Mouse (Mus musculus) stomach, embryonic 15.5 days (tissue): ENCODE results near the gene Nmur1. TPM values are rescaled to one million over a fixed set of nuclear protein-coding genes. Genes with fewer than 3 reads are reported as not detected.

ENCODE experiments used
- ATAC-seq: fragments of 200-750 bp; cut with Nextera tagmentation; 2 replicates; pipeline ENCODE4 v1.8.0; 2017; ENCODE audit warnings: low read depth, moderate number of reproducible peaks, moderate TSS enrichment; ENCODE audit not compliant: insufficient read depth, low FRiP score
- H3K27ac ChIP-seq: fragments of 300-500 bp; sonication (generic); 2 replicates; pipeline ENCODE4 v1.5.1; 2015; ENCODE audit warnings: mild to moderate bottlenecking, inconsistent platforms
- H3K27me3 ChIP-seq: fragments of 300-500 bp; sonication (generic); replicated peaks from 2 replicates; pipeline ENCODE4 v1.6.1; 2015; ENCODE audit warnings: inconsistent platforms
- H3K36me3 ChIP-seq: fragments of 300-500 bp; sonication (generic); 2 replicates; pipeline ENCODE4 v1.6.1; 2015; ENCODE audit warnings: inconsistent platforms
- H3K4me1 ChIP-seq: fragments of 300-500 bp; sonication (generic); 2 replicates; pipeline ENCODE4 v1.6.1; 2015; ENCODE audit warnings: inconsistent platforms
- H3K4me2 ChIP-seq: fragments of 300-500 bp; sonication (generic); 2 replicates; pipeline ENCODE4 v1.6.1; 2015; ENCODE audit warnings: mild to moderate bottlenecking, inconsistent platforms
- H3K4me3 ChIP-seq: fragments of 300-500 bp; sonication (generic); replicated peaks from 2 replicates; pipeline ENCODE4 v1.5.1; 2015; ENCODE audit warnings: inconsistent platforms
- H3K9ac ChIP-seq: fragments of 300-500 bp; sonication (generic); 2 replicates; pipeline ENCODE4 v1.6.1; 2015; ENCODE audit warnings: inconsistent platforms
- H3K9me3 ChIP-seq: fragments of 300-500 bp; sonication (generic); 2 replicates; pipeline ENCODE4 v1.6.1; 2016; ENCODE audit warnings: inconsistent platforms
- WGBS: fragments of 180-500 bp; shearing (Covaris S2); methylation state at CpG from one replicate; pipeline ENCODE4 v1.1.7; 2015; 5-methylcytosine and 5-hydroxymethylcytosine counted together
- polyA plus RNA-seq: library from polyadenylated mRNA; unstranded; fragments of >200 nt; fragmentation: Nextera tagmentation; extraction: Ambion mirVana; gene quantifications from 2 replicates; pipeline ENCODE4 v1.2.1, GENCODE M21; 2015

Nmur1 gene
- polyA plus RNA-seq, 1 experiment from 2014 or later = not detected

DNA sequence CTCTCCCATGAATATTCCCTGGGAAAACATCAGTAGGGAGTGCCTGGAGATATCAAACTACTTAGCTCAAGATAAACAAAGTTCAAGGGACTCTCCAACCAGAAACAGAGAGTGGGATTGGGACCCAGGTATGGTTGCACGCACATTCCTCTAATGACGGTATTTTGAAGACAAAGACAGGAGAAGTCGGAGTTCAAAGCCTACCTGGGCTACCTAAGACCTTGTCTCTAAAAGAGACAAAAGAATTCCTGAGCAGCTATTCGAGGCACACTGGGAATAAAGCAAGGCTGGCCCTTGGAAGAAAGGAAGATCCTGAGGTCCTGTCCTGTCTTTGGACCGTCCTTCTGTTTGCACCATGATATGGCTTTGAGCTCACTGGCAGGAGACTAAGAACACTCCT lies 26.7 kb upstream of the Nmur1 start:
- Histone ChIP-seq H3K27me3 (no peaks in the 10 kb centered on the region), H3K36me3 (no peaks in the 10 kb centered on the region), H3K4me1 (peaks cover 12% of the 10 kb centered on the region), H3K4me2 (no peak overlapping the region), H3K27ac (no peak overlapping the region), H3K9ac (no peak overlapping the region), H3K4me3 (no peak overlapping the region), H3K9me3 (no peaks in the 10 kb centered on the region)
- 60% methylated on average over 5 of the region's 5 CpGs for WGBS
- no peak for ATAC-seq

DNA sequence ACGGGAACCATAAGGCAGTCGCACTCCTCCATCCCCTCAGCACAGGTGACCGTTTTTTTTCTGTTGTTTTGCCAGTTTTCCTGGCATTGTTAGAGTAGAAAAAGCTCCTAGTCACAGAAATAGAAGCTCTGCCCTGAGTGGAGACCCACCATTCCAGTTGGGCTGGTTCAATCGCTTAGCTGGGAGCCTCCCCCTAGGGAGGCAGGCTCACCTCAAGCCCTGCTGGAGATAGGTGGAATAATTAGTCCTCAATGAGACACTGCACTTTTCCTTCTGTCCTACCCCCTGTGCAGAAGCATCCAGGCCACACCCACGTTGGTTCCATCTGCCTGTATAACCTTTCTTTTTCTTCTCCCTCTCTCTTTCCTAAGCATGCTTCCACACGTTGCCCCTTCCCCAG lies 23.9 kb upstream of the Nmur1 start:
- Histone ChIP-seq H3K9me3 (no peaks in the 10 kb centered on the region), H3K27ac (peak overlapping the region; percentile 5; the same call in 1 of the 2 replicates), H3K9ac (no peak overlapping the region), H3K4me2 (no peak overlapping the region), H3K4me3 (no peak overlapping the region), H3K36me3 (no peaks in the 10 kb centered on the region), H3K4me1 (peaks cover 18% of the 10 kb centered on the region), H3K27me3 (no peaks in the 10 kb centered on the region)
- peak; percentile 36 for ATAC-seq
- WGBS = 47% methylated on average over 6 of the region's 6 CpGs

DNA sequence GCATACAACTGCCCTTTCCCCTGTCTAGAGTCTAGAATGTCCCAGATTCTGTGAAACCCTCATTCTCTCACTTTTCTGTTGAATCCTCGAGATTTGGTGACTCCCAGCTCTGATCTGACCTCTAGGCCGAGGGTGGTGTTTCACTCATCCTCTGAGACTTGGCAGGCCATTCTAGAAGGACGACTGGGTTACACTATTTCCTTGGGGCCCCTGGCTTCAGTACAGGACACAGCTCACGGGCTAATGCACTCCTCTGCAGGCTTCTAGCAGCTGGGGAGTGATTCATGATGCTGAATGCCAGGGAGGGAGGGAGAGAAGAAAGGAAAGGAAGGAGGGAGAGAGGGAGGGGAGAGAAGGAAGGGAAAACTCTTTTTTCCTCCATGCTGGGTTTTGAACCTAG lies 22.2 kb upstream of the Nmur1 start:
- H3K4me2 ChIP-seq = peak overlapping the region; percentile 37; the same call in 1 of the 2 replicates
- peak overlapping the region; percentile 95 for H3K27ac ChIP-seq
- H3K4me1 ChIP-seq = peaks cover 28% of the 10 kb centered on the region
- no peak overlapping the region for H3K9ac ChIP-seq
- no peaks in the 10 kb centered on the region for H3K36me3 ChIP-seq
- no peaks in the 10 kb centered on the region for H3K9me3 ChIP-seq
- 12% methylated on average over 4 of the region's 4 CpGs for WGBS
- ATAC-seq = no peak
- no peaks in the 10 kb centered on the region for H3K27me3 ChIP-seq
- H3K4me3 ChIP-seq = no peak overlapping the region

GRCm38 (mm10) chr1:86447596-86448171 lies 21.7 kb upstream of the Nmur1 start:
- Histone ChIP-seq H3K4me2 (peak overlapping the region; percentile 37), H3K36me3 (no peaks in the 10 kb centered on the region), H3K4me1 (peaks cover 29% of the 10 kb centered on the region), H3K9me3 (no peaks in the 10 kb centered on the region), H3K27me3 (no peaks in the 10 kb centered on the region), H3K4me3 (no peak overlapping the region), H3K9ac (no peak overlapping the region), H3K27ac (peak overlapping the region; percentile 95)
- WGBS = 27% methylated on average over 13 of the region's 13 CpGs
- ATAC-seq = peak; percentile 54

GRCm38 (mm10) chr1:86443386-86444172 lies 17.6 kb upstream of the Nmur1 start:
- no peak overlapping the region for H3K9ac ChIP-seq
- peak overlapping the region; percentile 98 for H3K27ac ChIP-seq
- peaks cover 37% of the 10 kb centered on the region for H3K4me1 ChIP-seq
- ATAC-seq = no peak
- H3K36me3 ChIP-seq = no peaks in the 10 kb centered on the region
- H3K4me3 ChIP-seq = peak overlapping the region; percentile 44
- 36% methylated on average over 8 of the region's 8 CpGs for WGBS
- peak overlapping the region; percentile 86 for H3K4me2 ChIP-seq
- no peaks in the 10 kb centered on the region for H3K9me3 ChIP-seq
- no peaks in the 10 kb centered on the region for H3K27me3 ChIP-seq

GRCm38 (mm10) chr1:86442832-86443231 lies 16.8 kb upstream of the Nmur1 start:
- Histone ChIP-seq H3K9ac (peak overlapping the region; percentile 65), H3K4me3 (peak overlapping the region; percentile 44), H3K27me3 (no peaks in the 10 kb centered on the region), H3K4me1 (peaks cover 37% of the 10 kb centered on the region), H3K27ac (peak overlapping the region; percentile 98), H3K9me3 (no peaks in the 10 kb centered on the region), H3K4me2 (peak overlapping the region; percentile 86), H3K36me3 (no peaks in the 10 kb centered on the region)
- 5% methylated on average over 24 of the region's 24 CpGs for WGBS
- ATAC-seq = peak; percentile 2; the same call in 1 of the 2 replicates

DNA sequence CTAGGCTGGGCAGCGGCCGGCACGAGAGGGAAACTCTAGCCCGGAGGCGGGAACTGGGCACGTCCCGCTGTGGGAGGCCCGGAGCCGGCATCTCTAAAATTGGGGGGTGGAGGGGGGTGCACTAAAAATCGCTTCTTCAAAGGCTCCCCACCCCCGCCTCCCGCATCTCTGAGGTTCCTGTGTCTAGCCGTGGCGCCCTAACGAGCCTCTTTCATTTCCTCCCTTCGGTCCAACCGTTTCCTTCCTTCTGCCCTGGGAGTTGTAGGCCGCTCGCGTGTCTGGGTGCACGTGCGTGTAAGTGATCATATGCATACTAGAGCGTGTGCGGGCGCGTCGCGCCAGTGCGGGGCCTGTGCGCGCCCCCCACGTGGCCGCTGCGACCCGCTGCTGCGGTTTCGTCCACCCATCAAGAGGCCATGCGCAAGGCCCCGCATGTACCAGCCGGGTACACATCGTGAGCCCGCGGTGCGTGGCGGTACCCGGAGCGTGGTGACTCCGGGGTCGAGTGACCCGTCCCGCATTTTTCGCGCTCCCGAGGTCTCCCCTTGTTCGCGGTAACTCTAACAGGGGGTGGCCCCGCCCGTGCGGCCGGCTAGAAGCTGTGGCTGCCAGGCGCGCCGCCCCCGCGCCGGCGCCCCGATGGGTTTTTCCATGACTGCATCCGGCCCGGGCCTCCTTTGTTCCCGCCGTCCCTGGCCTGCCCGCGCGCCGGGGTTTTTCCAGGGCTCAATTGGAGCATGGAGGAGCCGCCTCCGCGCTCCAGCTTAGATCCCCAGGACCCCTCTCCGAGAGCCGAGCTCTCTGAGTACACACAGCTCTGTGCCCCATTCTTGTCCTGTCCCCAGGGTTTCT lies 16.2 kb upstream of the Nmur1 start:
- Histone ChIP-seq H3K36me3 (no peaks in the 10 kb centered on the region), H3K27me3 (no peaks in the 10 kb centered on the region), H3K27ac (peak overlapping the region; percentile 98), H3K9me3 (no peaks in the 10 kb centered on the region), H3K9ac (peak overlapping the region; percentile 65), H3K4me3 (peak overlapping the region; percentile 44), H3K4me2 (peak overlapping the region; percentile 86), H3K4me1 (peaks cover 37% of the 10 kb centered on the region)
- WGBS = under 1% methylated on average over 81 of the region's 81 CpGs
- peak; percentile 61 for ATAC-seq

DNA sequence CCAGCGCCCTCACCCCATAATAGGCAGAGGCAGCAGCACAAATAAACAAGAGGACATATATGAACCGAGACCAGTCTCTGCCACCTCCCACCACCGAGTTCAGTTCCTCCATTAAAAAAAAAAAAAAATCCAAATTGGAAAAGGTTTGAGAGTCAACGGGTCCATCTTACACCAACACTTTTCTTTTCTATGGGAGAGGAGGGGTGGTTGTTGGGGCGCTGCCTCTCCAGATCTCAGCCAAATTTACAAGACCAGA lies 15.6 kb upstream of the Nmur1 start:
- Histone ChIP-seq H3K4me3 (peak overlapping the region; percentile 44), H3K9ac (peak overlapping the region; percentile 65; the same call in 1 of the 2 replicates), H3K9me3 (no peaks in the 10 kb centered on the region), H3K27me3 (no peaks in the 10 kb centered on the region), H3K27ac (peak overlapping the region; percentile 98), H3K4me2 (peak overlapping the region; percentile 86), H3K36me3 (no peaks in the 10 kb centered on the region), H3K4me1 (peaks cover 39% of the 10 kb centered on the region)
- 2% methylated on average over 5 of the region's 5 CpGs for WGBS
- ATAC-seq = no peak

GRCm38 (mm10) chr1:86440887-86441723 lies 15.1 kb upstream of the Nmur1 start:
- under 1% methylated on average over 24 of the region's 29 CpGs for WGBS
- ATAC-seq = peak; percentile 44
- H3K4me1 ChIP-seq = peaks cover 44% of the 10 kb centered on the region

GRCm38 (mm10) chr1:86440171-86440886 lies 14.3 kb upstream of the Nmur1 start:
- WGBS = 5% methylated on average over 18 of the region's 18 CpGs
- peaks cover 52% of the 10 kb centered on the region for H3K4me1 ChIP-seq
- H3K9ac ChIP-seq = no peak overlapping the region
- ATAC-seq = peak; percentile 72
- H3K4me2 ChIP-seq = peak overlapping the region; percentile 86
- H3K27ac ChIP-seq = peak overlapping the region; percentile 98
- no peaks in the 10 kb centered on the region for H3K9me3 ChIP-seq
- H3K4me3 ChIP-seq = peak overlapping the region; percentile 44
- no peaks in the 10 kb centered on the region for H3K36me3 ChIP-seq
- no peaks in the 10 kb centered on the region for H3K27me3 ChIP-seq

More at GRCm38 (mm10) chr1:86440887-86441723, 15.1 kb upstream of the Nmur1 start:
- Histone ChIP-seq H3K9me3 (no peaks in the 10 kb centered on the region), H3K36me3 (no peaks in the 10 kb centered on the region), H3K4me2 (peak overlapping the region; percentile 86), H3K4me3 (peak overlapping the region; percentile 44), H3K27ac (peak overlapping the region; percentile 98), H3K9ac (no peak overlapping the region), H3K27me3 (no peaks in the 10 kb centered on the region)
